Mouse (Mus musculus): Measurements from ENCODE around the gene Zkscan4.

GRCm38 (mm10) chr13:21441207-21441572 lies 37.5 kb upstream of the Zkscan4 start:
- TF ChIP-seq POLR2A (IDR thresholded peaks at IDR 0.05; ENCODE audit: extremely low read depth, insufficient read depth, low read length) (no peak), CTCF (IDR thresholded peaks at IDR 0.05; ENCODE audit: extremely low read depth, insufficient read depth, low read length) (no peak)

Measured in cortical plate, adult 2 months (tissue).